Mouse (Mus musculus) ES-E14 (cell line): ENCODE data around the gene Arl8b. TPM values are rescaled to one million over a fixed set of nuclear protein-coding genes. Genes with fewer than 3 reads are reported as not detected.

Source experiments
- DNase-seq: peaks from one replicate; pipeline ENCODE4 v3.0.0-alpha.2; 2013; ENCODE audit warnings: low read depth, low spot score
- H3K27ac ChIP-seq: 2 replicates; pipeline ENCODE4 v1.5.1; 2012; ENCODE audit warnings: low read depth, mild to moderate bottlenecking, low read length, moderate library complexity, mixed read lengths; ENCODE audit not compliant: poor library complexity, insufficient read depth, severe bottlenecking
- H3K36me3 ChIP-seq: 2 replicates; pipeline ENCODE4 v1.6.1; 2012; ENCODE audit warnings: mild to moderate bottlenecking, low read length, moderate library complexity, mixed read lengths; ENCODE audit not compliant: control insufficient read depth, poor library complexity, insufficient read depth, severe bottlenecking
- H3K4me1 ChIP-seq, 2 experiments: fragments of 150-350 bp in 1 of 2; sonication (generic) in 1 of 2; 2 replicates each; pipeline ENCODE4 v1.6.1; 2012; ENCODE audit warnings: low read length in 2 of 2, mild to moderate bottlenecking in 1 of 2, mixed read lengths in 1 of 2; ENCODE audit not compliant: control insufficient read depth in 2 of 2, insufficient read depth in 2 of 2, poor library complexity in 1 of 2
- H3K4me3 ChIP-seq, 2 experiments: fragments of 150-350 bp in 1 of 2; sonication (generic) in 1 of 2; 2 replicates each; pipeline ENCODE4 v1.5.1; 2012; ENCODE audit warnings: low read length in 2 of 2, low read depth in 1 of 2, mild to moderate bottlenecking in 1 of 2, mixed read lengths in 1 of 2; ENCODE audit not compliant: insufficient read depth in 1 of 2, poor library complexity in 1 of 2, severe bottlenecking in 1 of 2
- H3K9ac ChIP-seq: 2 replicates; pipeline ENCODE4 v1.6.1; 2012; ENCODE audit warnings: low read depth, mild to moderate bottlenecking, low read length, mixed read lengths; ENCODE audit not compliant: poor library complexity, insufficient read depth, severe bottlenecking
- H3K9me3 ChIP-seq: fragments of 150-350 bp; sonication (generic); 2 replicates; pipeline ENCODE4 v1.6.1; 2012; ENCODE audit warnings: low read depth, mild to moderate bottlenecking, low read length; ENCODE audit not compliant: control insufficient read depth, insufficient read depth
- CHD2 ChIP-seq: IDR thresholded peaks from 2 replicates; pipeline ENCODE4 v1.6.1; 2014; ENCODE audit warnings: mild to moderate bottlenecking, low read depth, low read length, inconsistent platforms
- HCFC1 ChIP-seq: IDR thresholded peaks from 2 replicates; pipeline ENCODE4 v1.6.1; 2012; ENCODE audit warnings: low read length, inconsistent platforms, borderline replicate concordance; ENCODE audit not compliant: insufficient read depth
- MAFK ChIP-seq: IDR thresholded peaks from 2 replicates; pipeline ENCODE4 v1.6.1; 2014; ENCODE audit warnings: mild to moderate bottlenecking, low read depth, low read length, inconsistent platforms; ENCODE audit not compliant: insufficient read depth
- ZC3H11A ChIP-seq: IDR thresholded peaks from 2 replicates; pipeline ENCODE4 v1.6.1; 2012; ENCODE audit warnings: low read depth, mild to moderate bottlenecking, inconsistent platforms, low read length, borderline replicate concordance
- ZNF384 ChIP-seq: IDR thresholded peaks from 2 replicates; pipeline ENCODE4 v1.6.1; 2012; ENCODE audit warnings: low read depth, low read length, inconsistent platforms
- in situ Hi-C, 2 experiments: fragments of 600-800 bp; cut with MboI; formaldehyde crosslinking; loops; one replicate each; pipeline ENCODE4 v1.15.1; 2025; ENCODE audit warnings: low sequenced_read_pairs in 2 of 2, inconsistent platforms in 1 of 2; ENCODE audit not compliant: unreplicated experiment in 2 of 2
- total RNA-seq: library from RNA; depleted of rRNA; stranded (reverse); fragments of 300-350 nt; gene quantifications from 2 replicates; pipeline ENCODE4 v1.2.3, GENCODE M21; 2012

Arl8b gene
- total RNA-seq, 1 experiment: 45.8 TPM

DNA sequence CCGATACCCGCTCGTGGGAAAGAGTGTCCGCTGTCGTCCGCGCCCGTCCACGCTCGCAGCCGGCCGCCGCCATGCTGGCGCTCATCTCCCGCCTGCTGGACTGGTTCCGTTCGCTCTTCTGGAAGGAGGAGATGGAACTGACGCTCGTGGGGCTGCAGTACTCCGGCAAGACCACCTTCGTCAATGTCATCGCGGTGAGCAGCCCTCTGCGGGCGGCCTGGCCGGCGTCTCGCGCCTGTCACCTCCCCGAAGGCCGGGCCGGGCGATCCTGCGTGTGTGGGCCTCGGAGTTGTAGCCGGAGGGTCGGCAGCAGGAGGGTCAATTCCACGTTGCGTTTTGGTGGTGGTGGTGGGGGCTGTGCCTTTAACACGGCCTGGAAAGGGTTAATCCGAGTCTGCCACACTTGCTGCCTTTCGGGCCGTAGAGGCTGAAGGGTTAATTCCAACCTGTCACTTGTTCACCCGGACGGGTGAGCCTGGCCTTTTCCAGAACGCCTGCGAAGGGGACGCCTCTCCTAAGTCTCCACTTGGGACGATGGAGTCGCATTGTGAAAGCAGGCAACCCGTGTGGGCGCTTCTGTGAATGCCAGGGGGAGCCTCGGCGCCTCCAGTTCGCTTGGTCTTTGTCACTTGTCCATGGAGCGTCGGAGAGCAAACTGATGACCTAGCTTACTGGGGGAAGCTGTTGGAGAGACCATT, 434 bp downstream of the Arl8b start:
- Histone ChIP-seq H3K9ac (peak overlapping the region; percentile 92), H3K27ac (no peak overlapping the region), H3K9me3 (no peaks in the 10 kb centered on the region), H3K4me1 (peaks cover 0 to 8% of the 10 kb centered on the region in 2 experiments; a peak in 3 of 4 replicates), H3K4me3 (peak overlapping the region; percentile 87), H3K36me3 (no peaks in the 10 kb centered on the region)
- no peak for TF ChIP-seq HCFC1
- TF ChIP-seq CHD2: no peak
- no peak for TF ChIP-seq ZNF384
- no peak for TF ChIP-seq MAFK
- no peak for TF ChIP-seq ZC3H11A
- in situ Hi-C loops: no loop called here
- DNase-seq: no peak

DNA sequence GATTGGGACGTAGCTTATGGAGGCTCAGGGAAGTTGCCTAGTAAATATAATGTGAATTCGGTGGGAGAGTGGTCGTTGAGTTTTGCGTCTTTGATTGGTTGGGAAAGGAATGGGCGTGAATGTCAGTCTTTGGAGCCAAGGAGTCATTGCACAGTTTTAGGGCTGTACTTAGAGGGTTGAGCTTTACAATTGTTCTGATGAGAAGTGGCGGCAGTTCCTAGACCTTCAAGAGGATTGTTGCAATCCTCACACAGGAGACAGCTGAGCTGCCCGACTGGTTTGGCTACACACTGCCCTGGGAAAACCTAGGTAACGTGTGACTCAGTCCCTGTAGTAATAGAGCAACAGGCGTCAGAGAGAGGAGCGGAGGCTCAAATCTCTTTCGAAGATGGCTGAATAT, 1.2 kb downstream of the Arl8b start:
- no peaks in the 10 kb centered on the region for H3K9me3 ChIP-seq
- H3K4me1 ChIP-seq: peaks cover 0 to 8% of the 10 kb centered on the region in 2 experiments; a peak in 3 of 4 replicates
- H3K9ac ChIP-seq: peak overlapping the region; percentile 56
- no peak for DNase-seq
- no peak overlapping the region for H3K27ac ChIP-seq
- TF ChIP-seq ZC3H11A (no peak), HCFC1 (no peak), CHD2 (no peak), MAFK (no peak), ZNF384 (no peak)
- no peaks in the 10 kb centered on the region for H3K36me3 ChIP-seq
- in situ Hi-C loops: no loop called here
- peak overlapping the region; percentile 87 for H3K4me3 ChIP-seq

DNA sequence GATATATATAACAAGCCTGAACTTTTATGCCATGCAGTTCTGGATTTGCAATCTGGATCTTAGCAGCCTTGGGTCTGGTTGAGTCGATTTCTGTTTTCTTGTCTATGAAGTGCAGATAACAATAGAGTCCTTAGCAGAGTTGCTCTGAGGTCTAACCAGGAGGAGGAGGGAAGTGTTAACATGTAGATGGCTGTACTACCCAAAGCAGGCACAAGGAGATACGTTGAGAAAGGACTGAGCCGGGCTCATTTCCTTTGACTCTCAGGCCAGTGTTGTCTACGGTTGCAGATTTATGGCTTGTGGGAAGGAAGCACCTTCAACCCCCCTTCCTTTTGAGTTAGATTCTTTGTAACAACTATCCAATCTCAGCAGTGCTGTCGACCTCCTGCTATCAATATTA, 1.9 kb downstream of the Arl8b start:
- Histone ChIP-seq H3K4me3 (no peak overlapping the region), H3K9ac (no peak overlapping the region), H3K4me1 (peaks cover 0 to 8% of the 10 kb centered on the region in 2 experiments; a peak in 3 of 4 replicates), H3K9me3 (no peaks in the 10 kb centered on the region), H3K27ac (no peak overlapping the region), H3K36me3 (no peaks in the 10 kb centered on the region)
- in situ Hi-C loops: no loop called here
- no peak for DNase-seq
- TF ChIP-seq ZNF384 (no peak), HCFC1 (no peak), ZC3H11A (no peak), CHD2 (no peak), MAFK (no peak)

DNA sequence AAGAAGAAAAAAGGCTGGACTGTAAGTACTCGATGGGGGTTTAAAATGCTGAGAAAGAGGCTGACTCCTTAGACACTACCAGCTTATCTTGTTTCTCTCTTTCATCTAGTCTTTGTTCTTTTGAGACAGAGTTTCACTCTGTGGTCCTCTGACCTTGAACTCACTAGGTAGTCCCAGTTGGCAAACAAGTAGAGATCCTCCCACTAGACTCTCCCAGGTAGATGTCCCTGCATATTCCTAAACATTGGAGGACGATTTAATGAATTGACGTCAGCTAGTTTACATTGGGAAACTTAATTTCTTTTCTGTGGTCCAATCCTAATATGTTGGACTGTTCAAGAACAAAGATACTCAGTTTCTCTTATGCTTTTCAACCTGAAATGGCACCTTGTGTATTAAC, 2.7 kb downstream of the Arl8b start:
- peaks cover 0 to 8% of the 10 kb centered on the region in 2 experiments; a peak in 3 of 4 replicates for H3K4me1 ChIP-seq
- no peak for DNase-seq
- no peaks in the 10 kb centered on the region for H3K36me3 ChIP-seq
- no peak overlapping the region for H3K27ac ChIP-seq
- no peak overlapping the region for H3K4me3 ChIP-seq
- no peak for TF ChIP-seq ZNF384
- TF ChIP-seq HCFC1: no peak
- no peak for TF ChIP-seq ZC3H11A
- TF ChIP-seq MAFK: no peak
- no peak for TF ChIP-seq CHD2
- H3K9ac ChIP-seq: no peak overlapping the region
- H3K9me3 ChIP-seq: no peaks in the 10 kb centered on the region
- in situ Hi-C loops: no loop called here
